Mouse (Mus musculus): ENCODE measurements around the gene Btbd8. TPM values are rescaled to one million over a fixed set of nuclear protein-coding genes. Genes with fewer than 3 reads are reported as not detected.

Btbd8 gene
- polyA plus RNA-seq (2014; fragmentation: Illumina TruSeq; extraction: RNeasy Lipid Tissue Mini Kit (QIAGEN cat#74804)), result 12.1 TPM

GRCm38 (mm10) chr5:107437464-107438281, at the start of gene Btbd8:
Btbd8 (plus strand) TSS chr5:107437997.

GRCm38 (mm10) chr5:107402436-107402835, 35.4 kb upstream of the Btbd8 start, which contains the start of gene Ephx4:
Ephx4 (plus strand) TSS chr5:107402736.

DNA sequence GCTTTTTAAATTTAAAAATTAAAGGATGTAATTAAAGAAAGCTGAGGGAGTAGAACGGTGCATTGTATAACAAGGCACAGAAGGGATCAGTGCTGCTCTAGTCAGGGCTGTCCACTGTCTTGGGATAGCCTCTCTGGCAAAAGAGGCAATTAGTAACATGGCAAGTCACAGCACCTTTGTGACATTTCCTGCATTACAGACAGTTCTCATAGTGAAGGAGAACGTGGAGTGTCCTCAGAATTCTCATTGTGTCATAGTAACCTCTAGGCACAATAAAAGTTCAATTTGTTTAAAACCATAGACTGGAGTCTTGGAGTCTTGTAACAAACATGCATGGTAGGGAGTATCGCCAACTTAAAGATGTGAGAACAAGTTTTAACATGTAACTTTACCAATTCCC, 6.5 kb upstream of the Btbd8 start, which contains the start of gene Lpcat2b:
Lpcat2b (plus strand) TSS at position 301 of the 400 bp plus-strand sequence.

DNA sequence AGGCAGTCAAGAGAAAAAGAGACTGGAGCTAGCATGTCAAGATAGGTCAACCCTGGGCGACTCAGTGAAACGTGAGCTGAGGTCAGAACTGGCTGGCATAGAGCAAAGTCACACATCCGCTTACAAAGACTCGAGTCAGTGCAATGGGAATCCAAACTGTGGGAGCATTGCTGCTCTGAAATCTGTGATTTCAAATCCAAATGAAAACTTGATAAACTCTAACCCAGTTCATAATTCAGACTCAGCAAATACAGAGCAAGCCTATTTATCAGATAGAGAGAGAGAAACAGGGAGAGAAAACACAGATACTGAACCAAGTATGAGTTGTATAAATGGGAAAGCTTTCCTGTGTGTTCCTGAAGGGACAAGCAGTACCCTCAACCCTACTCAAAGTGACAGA, 69.5 kb downstream of the Btbd8 start, which contains the start of gene Gm42669:
Gm42669 (plus strand) TSS at position 301 of the 400 bp plus-strand sequence.

DNA sequence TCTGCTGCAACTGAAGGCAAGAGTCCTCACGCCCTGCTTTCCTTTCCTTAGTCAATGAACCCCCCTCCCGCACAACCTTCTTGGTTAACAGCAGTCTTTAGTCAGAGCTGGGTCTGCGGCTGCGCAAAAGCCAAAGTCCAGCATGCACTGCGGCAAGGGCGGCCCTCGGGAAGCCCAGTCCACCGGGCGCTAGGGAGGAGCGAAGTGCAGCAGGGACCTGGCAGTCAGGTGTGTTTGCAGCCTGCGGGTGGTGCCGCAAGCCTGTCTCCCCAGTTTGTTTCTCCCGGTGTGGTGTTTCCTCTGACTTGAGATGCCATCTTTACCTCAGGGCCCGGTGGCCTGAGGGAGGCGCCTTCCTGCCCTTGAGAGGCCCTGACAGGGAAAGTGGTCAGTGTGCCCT, 96.8 kb downstream of the Btbd8 start, which contains the start of gene 1700028K03Rik:
1700028K03Rik (plus strand) TSS at position 129 of the 400 bp plus-strand sequence.

Other genes with a start within 250 kb of the Btbd8 start
- gene Tgfbr3, start 148.4 kb upstream of the Btbd8 start, polyA plus RNA-seq (2014; fragmentation: Illumina TruSeq; extraction: RNeasy Lipid Tissue Mini Kit (QIAGEN cat#74804)), result 114 TPM
- gene Brdt, start 106.8 kb upstream of the Btbd8 start, polyA plus RNA-seq (2014; fragmentation: Illumina TruSeq; extraction: RNeasy Lipid Tissue Mini Kit (QIAGEN cat#74804)), result 19.2 TPM
- 4.2 TPM for gene Ephx4, start 35.3 kb upstream of the Btbd8 start, polyA plus RNA-seq (2014; fragmentation: Illumina TruSeq; extraction: RNeasy Lipid Tissue Mini Kit (QIAGEN cat#74804))
- not detected for gene Lpcat2b, start 6.4 kb upstream of the Btbd8 start, polyA plus RNA-seq (2014; fragmentation: Illumina TruSeq; extraction: RNeasy Lipid Tissue Mini Kit (QIAGEN cat#74804))
- gene Gm42669, start 69.6 kb downstream of the Btbd8 start, polyA plus RNA-seq (2014; fragmentation: Illumina TruSeq; extraction: RNeasy Lipid Tissue Mini Kit (QIAGEN cat#74804)), result not detected
- gene 1700028K03Rik, start 96.7 kb downstream of the Btbd8 start, polyA plus RNA-seq (2014; fragmentation: Illumina TruSeq; extraction: RNeasy Lipid Tissue Mini Kit (QIAGEN cat#74804)), result 1.3 TPM
- 36.6 TPM for gene Rpap2, start 159.4 kb downstream of the Btbd8 start, polyA plus RNA-seq (2014; fragmentation: Illumina TruSeq; extraction: RNeasy Lipid Tissue Mini Kit (QIAGEN cat#74804))
- 65.1 TPM for gene Glmn, start 159.9 kb downstream of the Btbd8 start, polyA plus RNA-seq (2014; fragmentation: Illumina TruSeq; extraction: RNeasy Lipid Tissue Mini Kit (QIAGEN cat#74804))